Mouse (Mus musculus) neural tube, embryonic 11.5 days (tissue): Measurements from ENCODE around the gene B430306N03Rik. TPM values are rescaled to one million over a fixed set of nuclear protein-coding genes. Genes with fewer than 3 reads are reported as not detected.

ENCODE experiments used
- polyA plus RNA-seq: library from polyadenylated mRNA; unstranded; fragments of >200 nt; fragmentation: Nextera tagmentation; extraction: Ambion mirVana; gene quantifications from 2 replicates; pipeline ENCODE4 v1.2.1, GENCODE M21; 2014

The B430306N03Rik gene
- polyA plus RNA-seq, 1 experiment from 2014 or later = not detected

Other genes with a start within 250 kb of the B430306N03Rik start
- not detected in 2 replicates for gene 1700067P10Rik, start 226.8 kb upstream of the B430306N03Rik start, polyA plus RNA-seq
- gene 9830107B12Rik, start 169.9 kb upstream of the B430306N03Rik start, polyA plus RNA-seq = not detected in 2 replicates
- not detected in 2 replicates for gene A530064D06Rik, start 148.9 kb upstream of the B430306N03Rik start, polyA plus RNA-seq
- 0.07 TPM in 1 of 2 replicates, not detected in the other for gene Trem1, start 83.4 kb upstream of the B430306N03Rik start, polyA plus RNA-seq
- not detected in 2 replicates for gene Trem3, start 68.4 kb upstream of the B430306N03Rik start, polyA plus RNA-seq
- gene Treml4, start 51.8 kb upstream of the B430306N03Rik start, polyA plus RNA-seq = 0.18 and 0.25 TPM in 2 replicates
- 0.11 and 0.26 TPM in 2 replicates for gene Treml2, start 16.6 kb upstream of the B430306N03Rik start, polyA plus RNA-seq
- gene Trem2, start 30.3 kb downstream of the B430306N03Rik start, polyA plus RNA-seq = 1.7 and 1.8 TPM in 2 replicates
- gene Treml1, start 43.8 kb downstream of the B430306N03Rik start, polyA plus RNA-seq = 2.5 and 3.2 TPM in 2 replicates
- 23.1 and 27.8 TPM in 2 replicates for gene Nfya, start 93.8 kb downstream of the B430306N03Rik start, polyA plus RNA-seq
- gene Oard1, start 93.9 kb downstream of the B430306N03Rik start, polyA plus RNA-seq = 73.5 and 74.2 TPM in 2 replicates
- 5.5 and 5.7 TPM in 2 replicates for gene Apobec2, start 116.8 kb downstream of the B430306N03Rik start, polyA plus RNA-seq
- gene Tspo2, start 135.4 kb downstream of the B430306N03Rik start, polyA plus RNA-seq = 0.34 TPM in 1 of 2 replicates, not detected in the other
- 0.16 and 0.48 TPM in 2 replicates for gene Unc5cl, start 138.8 kb downstream of the B430306N03Rik start, polyA plus RNA-seq